Mouse (Mus musculus) adrenal gland (tissue): ENCODE measurements around the gene Epc2.

Experiments
- intact Hi-C: fragments of 180-260 bp; cut with DNase I; formaldehyde crosslinking; loops from one replicate; pipeline ENCODE4 v1.15.1; 2025

The Epc2 gene

GRCm38 (mm10) chr2:49569862-49570777 is 118.8 kb downstream of the Epc2 start:
- intact Hi-C loops = no loop called here

GRCm38 (mm10) chr2:49570778-49571101 is 119.5 kb downstream of the Epc2 start:
- intact Hi-C loops = no loop called here

- intact Hi-C loops = no loop called here
These were observed 120.1 kb downstream of the Epc2 start for GRCm38 (mm10) chr2:49571159-49571920.

GRCm38 (mm10) chr2:49572111-49572642 is 120.9 kb downstream of the Epc2 start:
- intact Hi-C loops = no loop called here

GRCm38 (mm10) chr2:49572684-49573083 is 121.4 kb downstream of the Epc2 start:
- intact Hi-C loops = no loop called here

- intact Hi-C loops = no loop called here
These were observed 122.0 kb downstream of the Epc2 start for GRCm38 (mm10) chr2:49573282-49573681.

- intact Hi-C loops = no loop called here
These were observed 129.3 kb downstream of the Epc2 start for GRCm38 (mm10) chr2:49580585-49580984.

- intact Hi-C loops = no loop called here
These were observed 131.3 kb downstream of the Epc2 start for GRCm38 (mm10) chr2:49582546-49582945.

- intact Hi-C loops = no loop called here
These were observed 132.0 kb downstream of the Epc2 start for GRCm38 (mm10) chr2:49583311-49583710.

GRCm38 (mm10) chr2:49590450-49590849 is 139.2 kb downstream of the Epc2 start:
- intact Hi-C loops = no loop called here

- intact Hi-C loops = no loop called here
These were observed 141.6 kb downstream of the Epc2 start for GRCm38 (mm10) chr2:49592926-49593325.

- intact Hi-C loops = no loop called here
These were observed 143.6 kb downstream of the Epc2 start for GRCm38 (mm10) chr2:49594886-49595285.

- intact Hi-C loops = no loop called here
These were observed 145.0 kb downstream of the Epc2 start for GRCm38 (mm10) chr2:49596318-49596717.

GRCm38 (mm10) chr2:49600021-49600681 is 148.9 kb downstream of the Epc2 start:
- intact Hi-C loops = no loop called here
